Mouse (Mus musculus) ES-Bruce4 (cell line): ENCODE data around the gene Shisa8.

ENCODE experiments used
- CTCF ChIP-seq: IDR thresholded peaks from one replicate; pipeline ENCODE4 v1.8.1; 2011; ENCODE audit warnings: low read depth, low read length
- EP300 ChIP-seq: IDR thresholded peaks from 2 replicates; pipeline ENCODE4 v1.6.1; 2011; ENCODE audit warnings: low read depth, low read length; ENCODE audit not compliant: insufficient read depth
- POLR2A ChIP-seq: IDR thresholded peaks from one replicate; pipeline ENCODE4 v1.8.1; 2011; ENCODE audit warnings: low read length; ENCODE audit not compliant: insufficient read depth

DNA sequence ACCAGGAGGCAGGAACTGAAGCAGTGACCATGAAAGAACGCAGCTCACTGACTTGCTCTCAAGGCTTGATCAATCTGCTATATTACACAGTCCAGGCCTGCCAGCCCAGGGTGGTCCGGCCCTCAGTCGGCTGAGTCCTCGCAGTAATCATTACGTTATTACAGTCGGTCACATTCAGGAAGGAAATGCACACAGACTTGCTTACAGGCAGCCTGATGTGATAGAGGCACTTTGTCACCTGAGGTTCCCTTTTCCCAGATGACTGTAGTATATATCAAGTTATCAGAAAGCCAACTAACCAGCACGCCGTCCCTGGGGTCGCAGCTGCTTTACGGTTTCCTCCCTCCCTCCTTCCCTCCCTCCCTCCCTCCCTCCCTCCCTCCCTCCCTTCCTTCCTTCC lies 55.7 kb downstream of the Shisa8 start:
- TF ChIP-seq CTCF, result no peak
- TF ChIP-seq EP300, result no peak
- no peak for TF ChIP-seq POLR2A
